Mouse (Mus musculus) intestine, embryonic 16.5 days (tissue): ENCODE data around the gene 2310034G01Rik. TPM values are rescaled to one million over a fixed set of nuclear protein-coding genes. Genes with fewer than 3 reads are reported as not detected.

Experiments
- microRNA counts: library from miRNA; unstranded; fragments of <30 nt; microRNA quantifications from one replicate; lab custom pipeline; 2016
- microRNA-seq: library from miRNA; unstranded; fragments of <30 nt; microRNA quantifications from one replicate; pipeline ENCODE4, GENCODE M21; 2016
- polyA plus RNA-seq: library from polyadenylated mRNA; unstranded; fragments of >200 nt; fragmentation: Nextera tagmentation; extraction: Ambion mirVana; gene quantifications from 2 replicates; pipeline ENCODE4 v1.2.1, GENCODE M21; 2015

2310034G01Rik gene
- polyA plus RNA-seq, 1 experiment from 2014 or later: 1.5 TPM

MicroRNAs encoded within 50 kb of the gene (microRNA counts, 519-probe panel; counts per million panel counts)
- microRNA mmu-miR-146b (lab: Ali Mortazavi, UCI): 2,445 counts per million, percentile 60 among the panel's probes with 10 or more counts

Small RNA genes within 50 kb of the gene (microRNA-seq; reads per million reads assigned to microRNA genes)
- not detected for gene Mir146b

Other genes starting within 250 kb of the 2310034G01Rik start
- not detected in 2 replicates for gene Elovl3, start 218.4 kb downstream of the 2310034G01Rik start, polyA plus RNA-seq
- gene Pitx3, start 202.0 kb downstream of the 2310034G01Rik start, polyA plus RNA-seq: not detected in 2 replicates
- gene Gbf1, start 197.8 kb downstream of the 2310034G01Rik start, polyA plus RNA-seq: 33.6 and 36.6 TPM in 2 replicates
- 9.1 and 9.8 TPM in 2 replicates for gene Nfkb2, start 46.0 kb downstream of the 2310034G01Rik start, polyA plus RNA-seq
- 13.2 and 13.6 TPM in 2 replicates for gene Psd, start 23.1 kb downstream of the 2310034G01Rik start, polyA plus RNA-seq
- 17.3 and 18.9 TPM in 2 replicates for gene Fbxl15, start 22.1 kb downstream of the 2310034G01Rik start, polyA plus RNA-seq
- gene Cuedc2, start 11.6 kb downstream of the 2310034G01Rik start, polyA plus RNA-seq: 127 and 132 TPM in 2 replicates
- gene Mfsd13a, start 9.2 kb downstream of the 2310034G01Rik start, polyA plus RNA-seq: 16.2 and 16.3 TPM in 2 replicates
- 116 and 119 TPM in 2 replicates for gene Actr1a, start 45.4 kb upstream of the 2310034G01Rik start, polyA plus RNA-seq
- 20.5 and 20.7 TPM in 2 replicates for gene Sufu, start 46.6 kb upstream of the 2310034G01Rik start, polyA plus RNA-seq
- 10.1 and 13.7 TPM in 2 replicates for gene Trim8, start 151.4 kb upstream of the 2310034G01Rik start, polyA plus RNA-seq
- 53.9 and 64.5 TPM in 2 replicates for gene Arl3, start 222.9 kb upstream of the 2310034G01Rik start, polyA plus RNA-seq
- 16.7 and 18.1 TPM in 2 replicates for gene Sfxn2, start 223.1 kb upstream of the 2310034G01Rik start, polyA plus RNA-seq
- 39.3 and 40.0 TPM in 2 replicates for gene Wbp1l, start 248.8 kb upstream of the 2310034G01Rik start, polyA plus RNA-seq